Mouse (Mus musculus) megakaryocyte, embryonic 14.5 days (primary cell): ENCODE measurements at regions not wholly inside any gene's neighbourhood (a gene's known extent, or its start where the extent isn't known, plus 50 kb on each side); places are given as distances from the start of the nearest gene placed in this dataset.

ENCODE experiments used
- H3K27me3 ChIP-seq: replicated peaks from 2 replicates; pipeline ENCODE3; 2012; ENCODE audit warnings: inconsistent platforms
- H3K36me3 ChIP-seq: replicated peaks from 2 replicates; pipeline ENCODE3; 2012; ENCODE audit warnings: low read length, inconsistent platforms, mixed read lengths
- H3K4me1 ChIP-seq: 2 replicates; pipeline ENCODE4 v1.6.1; 2012; ENCODE audit warnings: inconsistent platforms
- H3K4me3 ChIP-seq: replicated peaks from 2 replicates; pipeline ENCODE3; 2012; ENCODE audit warnings: moderate library complexity, mild to moderate bottlenecking, inconsistent platforms
- H3K9me3 ChIP-seq: 2 replicates; pipeline ENCODE4 v1.6.1; 2012; ENCODE audit warnings: inconsistent platforms
- FLI1 ChIP-seq: IDR thresholded peaks from 2 replicates; pipeline ENCODE4 v1.6.1; 2012; ENCODE audit warnings: low read length, inconsistent platforms, mixed read lengths
- GATA1 ChIP-seq: IDR thresholded peaks from 3 replicates; pipeline ENCODE4 v1.6.1; 2012; ENCODE audit warnings: mixed read lengths, low read length, inconsistent platforms, borderline replicate concordance

DNA sequence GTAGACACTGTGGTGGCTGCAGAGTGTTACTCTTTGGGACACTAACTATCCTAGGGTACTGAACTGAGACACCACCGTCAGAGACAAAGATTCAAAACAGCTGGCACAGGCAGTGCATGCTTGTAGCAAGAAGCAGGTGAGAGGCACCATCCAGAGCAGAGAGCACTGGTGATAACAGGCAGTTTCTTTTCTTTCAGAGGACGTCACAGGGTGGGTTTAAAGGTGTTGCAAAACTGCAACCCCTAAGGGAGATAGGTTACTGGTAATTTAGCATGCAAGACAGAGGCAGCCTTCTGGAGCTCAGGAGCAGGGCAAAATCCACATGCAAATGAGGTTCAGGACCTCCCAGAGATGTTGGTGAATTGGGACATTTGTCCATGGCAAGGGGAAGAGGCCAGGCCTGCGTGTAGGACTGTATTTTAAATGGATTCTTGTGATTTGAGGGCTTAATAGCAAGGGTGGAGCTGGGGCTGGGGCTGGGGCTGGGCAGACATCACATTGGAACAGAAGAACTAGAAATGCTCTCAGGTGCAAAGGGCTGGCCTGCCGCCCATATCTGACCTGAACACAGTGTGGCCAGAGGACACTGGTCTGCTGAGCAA is 374.3 kb downstream of the Prdm2 start:
- no peak for TF ChIP-seq FLI1
- no peak for TF ChIP-seq GATA1
- Histone ChIP-seq H3K27me3 (no peaks in the 10 kb centered on the region), H3K36me3 (no peaks in the 10 kb centered on the region), H3K4me1 (no peaks in the 10 kb centered on the region), H3K9me3 (peaks cover 53% of the 10 kb centered on the region), H3K4me3 (no peak overlapping the region)

- peaks cover 52% of the 10 kb centered on the region for H3K9me3 ChIP-seq
- H3K4me3 ChIP-seq = no peak overlapping the region
- H3K4me1 ChIP-seq = no peaks in the 10 kb centered on the region
- H3K27me3 ChIP-seq = no peaks in the 10 kb centered on the region
- TF ChIP-seq FLI1 = no peak
- no peak for TF ChIP-seq GATA1
- H3K36me3 ChIP-seq = no peaks in the 10 kb centered on the region
Measured at GRCm38 (mm10) chr4:142837636-142838035, 375.2 kb downstream of the Prdm2 start.

GRCm38 (mm10) chr4:142829711-142830110 is 383.1 kb downstream of the Prdm2 start:
- H3K4me3 ChIP-seq = no peak overlapping the region
- H3K36me3 ChIP-seq = no peaks in the 10 kb centered on the region
- no peaks in the 10 kb centered on the region for H3K27me3 ChIP-seq
- peaks cover 24% of the 10 kb centered on the region for H3K9me3 ChIP-seq
- TF ChIP-seq GATA1 = no peak
- TF ChIP-seq FLI1 = no peak
- no peaks in the 10 kb centered on the region; the same call in 1 of the 2 replicates for H3K4me1 ChIP-seq

- peaks cover 17% of the 10 kb centered on the region for H3K9me3 ChIP-seq
- H3K4me3 ChIP-seq = no peak overlapping the region
- no peaks in the 10 kb centered on the region for H3K36me3 ChIP-seq
- TF ChIP-seq GATA1 = no peak
- TF ChIP-seq FLI1 = no peak
- H3K4me1 ChIP-seq = no peaks in the 10 kb centered on the region; the same call in 1 of the 2 replicates
- H3K27me3 ChIP-seq = no peaks in the 10 kb centered on the region
Measured at GRCm38 (mm10) chr4:142828969-142829368, 383.8 kb downstream of the Prdm2 start.

DNA sequence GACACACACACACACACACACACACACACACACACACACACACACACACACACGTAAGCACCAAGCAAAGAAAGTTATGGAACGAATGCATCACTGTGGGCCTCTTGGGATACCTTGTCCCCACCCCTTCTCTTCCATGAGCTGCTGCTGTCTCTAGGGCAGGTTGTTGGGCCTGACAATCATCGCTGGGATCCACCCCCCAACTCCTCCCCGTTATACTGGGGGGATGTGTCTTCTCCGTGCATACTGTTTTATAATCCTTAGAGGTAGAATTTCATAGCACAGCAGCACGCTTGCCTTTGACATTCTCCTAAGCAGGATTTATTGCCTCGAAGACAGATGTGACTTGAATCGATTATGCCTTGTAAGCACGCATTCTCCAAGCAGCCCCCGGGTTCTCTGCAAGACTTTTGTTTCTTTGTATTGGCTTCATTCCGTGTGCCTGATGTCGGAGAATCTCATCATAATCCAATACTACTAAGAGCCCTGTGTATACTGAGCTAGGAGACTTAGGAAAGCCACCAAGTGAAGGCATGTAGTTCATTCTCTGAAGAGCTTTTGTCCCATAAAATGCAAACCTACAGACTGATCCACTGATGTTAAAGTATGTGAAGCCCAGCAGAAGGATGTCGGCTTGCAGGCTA is 386.4 kb downstream of the Prdm2 start:
- no peak for TF ChIP-seq GATA1
- no peak for TF ChIP-seq FLI1
- Histone ChIP-seq H3K4me1 (no peaks in the 10 kb centered on the region; the same call in 1 of the 2 replicates), H3K27me3 (no peaks in the 10 kb centered on the region), H3K36me3 (no peaks in the 10 kb centered on the region), H3K4me3 (no peak overlapping the region), H3K9me3 (peaks cover 25% of the 10 kb centered on the region)

DNA sequence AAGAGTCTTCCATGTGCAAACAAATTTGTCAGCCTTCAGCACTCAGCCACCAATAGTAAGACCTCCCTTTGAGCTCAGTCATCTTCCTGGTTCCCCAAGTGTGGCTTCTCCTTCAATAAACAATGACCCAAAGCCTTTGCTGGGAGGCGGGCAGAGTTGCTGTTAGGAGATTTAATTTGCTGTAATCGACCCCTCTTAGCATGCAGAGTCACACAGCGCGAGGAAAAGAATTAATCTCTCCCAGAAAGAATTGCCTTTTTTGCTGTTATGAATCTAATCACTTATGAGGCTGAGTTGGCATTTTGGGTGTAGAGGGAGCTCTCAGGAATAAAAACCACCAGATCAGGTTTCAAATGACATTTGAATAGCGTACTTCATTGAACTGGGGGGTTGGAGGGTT is 387.0 kb downstream of the Prdm2 start:
- H3K9me3 ChIP-seq = peaks cover 30% of the 10 kb centered on the region
- H3K4me1 ChIP-seq = no peaks in the 10 kb centered on the region
- no peak for TF ChIP-seq GATA1
- no peak for TF ChIP-seq FLI1
- no peaks in the 10 kb centered on the region for H3K36me3 ChIP-seq
- no peak overlapping the region for H3K4me3 ChIP-seq
- H3K27me3 ChIP-seq = no peaks in the 10 kb centered on the region

DNA sequence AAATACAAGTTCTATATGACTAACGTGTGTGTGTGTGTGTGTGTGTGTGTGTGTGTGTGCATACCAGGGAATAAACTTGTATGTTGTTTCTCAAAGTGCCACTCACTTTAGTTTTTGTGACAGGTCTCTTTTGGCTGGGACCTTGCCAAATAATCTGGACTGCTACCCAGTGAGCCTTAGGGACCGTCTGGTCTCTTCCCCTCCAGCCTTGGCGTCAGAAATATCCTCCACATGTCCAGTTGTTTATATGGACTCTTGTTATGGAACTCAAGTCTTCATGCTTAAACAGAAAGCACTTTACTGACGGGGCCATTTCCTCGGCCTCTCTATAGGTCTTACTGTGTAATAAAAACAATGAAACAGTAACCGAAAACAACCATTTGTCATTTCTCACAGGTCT is 394.4 kb downstream of the Prdm2 start:
- Histone ChIP-seq H3K27me3 (no peaks in the 10 kb centered on the region), H3K36me3 (no peaks in the 10 kb centered on the region), H3K9me3 (peaks cover 63% of the 10 kb centered on the region), H3K4me3 (no peak overlapping the region), H3K4me1 (no peaks in the 10 kb centered on the region)
- TF ChIP-seq FLI1 (no peak), GATA1 (no peak)

- H3K9me3 ChIP-seq = peaks cover 63% of the 10 kb centered on the region
- TF ChIP-seq FLI1 (no peak), GATA1 (no peak)
- H3K27me3 ChIP-seq = no peaks in the 10 kb centered on the region
- H3K4me3 ChIP-seq = no peak overlapping the region
- H3K4me1 ChIP-seq = no peaks in the 10 kb centered on the region
- no peaks in the 10 kb centered on the region for H3K36me3 ChIP-seq
Measured at GRCm38 (mm10) chr4:142816986-142817385, 395.8 kb downstream of the Prdm2 start.

- Histone ChIP-seq H3K4me3 (no peak overlapping the region), H3K36me3 (no peaks in the 10 kb centered on the region), H3K27me3 (no peaks in the 10 kb centered on the region), H3K4me1 (no peaks in the 10 kb centered on the region), H3K9me3 (peaks cover 51% of the 10 kb centered on the region)
- no peak for TF ChIP-seq GATA1
- no peak for TF ChIP-seq FLI1
Measured at GRCm38 (mm10) chr4:142803819-142804218, 409.0 kb downstream of the Prdm2 start.

DNA sequence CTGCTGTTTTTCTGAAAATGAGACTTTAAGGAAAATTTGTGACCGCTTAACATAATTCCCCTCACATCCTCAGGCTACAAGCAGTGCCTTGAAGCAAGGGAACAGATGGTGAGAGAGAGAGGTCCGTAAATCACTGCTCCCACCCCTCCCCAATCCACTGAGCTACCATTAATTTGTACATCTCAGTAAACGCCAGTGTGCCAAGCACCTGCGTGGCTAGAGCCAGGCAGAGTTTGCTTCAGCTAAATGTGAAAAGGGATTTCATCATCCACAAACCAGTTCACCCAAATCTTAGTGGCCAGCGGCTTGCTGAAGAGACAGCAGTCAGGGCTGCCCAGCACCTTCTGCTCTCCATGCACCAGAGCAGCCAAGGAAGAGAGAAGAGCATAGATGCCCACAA is 413.5 kb downstream of the Prdm2 start:
- TF ChIP-seq FLI1 (no peak), GATA1 (no peak)
- no peaks in the 10 kb centered on the region for H3K27me3 ChIP-seq
- no peaks in the 10 kb centered on the region for H3K4me1 ChIP-seq
- H3K9me3 ChIP-seq = peaks cover 46% of the 10 kb centered on the region
- H3K36me3 ChIP-seq = no peaks in the 10 kb centered on the region
- H3K4me3 ChIP-seq = no peak overlapping the region
